Mouse (Mus musculus) megakaryocyte, adult 5-6 weeks (primary cell): ENCODE measurements around the gene Cars2. TPM values are rescaled to one million over a fixed set of nuclear protein-coding genes. Genes with fewer than 3 reads are reported as not detected.
"Not testable (repeated sequence)": the region's sequence is repeated elsewhere in the genome, so short reads cannot be mapped to it uniquely, and the experiment has no call there.

Source experiments
- ATAC-seq: 2 replicates; pipeline ENCODE4 v1.8.0; 2016; ENCODE audit warnings: mild to moderate bottlenecking, inconsistent platforms; ENCODE audit not compliant: poor library complexity, severe bottlenecking
- total RNA-seq, 2 experiments: library from RNA; stranded (forward) in 1 of 2; stranded (reverse) in 1 of 2; fragments of 153-499, 151-499 nt in 1 of 2; fragments of 221-1000, 200-1000 nt in 1 of 2; gene quantifications; 2 replicates each; pipeline versions ENCODE4 v1.2.3 to v1.2.4; 2015 to 2017

The Cars2 gene
- total RNA-seq, 2 experiments from 2014 or later: 17.2 to 23.3 TPM

GRCm38 (mm10) chr8:11516292-11516691, 34.3 kb downstream of the Cars2 start:
- ATAC-seq: no peak

- ATAC-seq: no peak
These were observed 37.3 kb downstream of the Cars2 start for GRCm38 (mm10) chr8:11513247-11513646.

- ATAC-seq: no peak
These were observed 37.9 kb downstream of the Cars2 start for GRCm38 (mm10) chr8:11512711-11513110.

GRCm38 (mm10) chr8:11510971-11511370, 39.6 kb downstream of the Cars2 start:
- ATAC-seq: no peak

GRCm38 (mm10) chr8:11508880-11509279, 41.7 kb downstream of the Cars2 start:
- no peak for ATAC-seq

GRCm38 (mm10) chr8:11506802-11507201, 43.8 kb downstream of the Cars2 start:
- peak; percentile 92 for ATAC-seq

- no peak for ATAC-seq
These were observed 44.5 kb downstream of the Cars2 start for GRCm38 (mm10) chr8:11506074-11506473.

- ATAC-seq: peak; percentile 8; the same call in 1 of the 2 replicates
These were observed 46.9 kb downstream of the Cars2 start for GRCm38 (mm10) chr8:11503476-11504232.

GRCm38 (mm10) chr8:11498786-11499485, 51.6 kb downstream of the Cars2 start:
- ATAC-seq: no peak

GRCm38 (mm10) chr8:11498281-11498680, 52.3 kb downstream of the Cars2 start:
- ATAC-seq: no peak

- ATAC-seq: peak; percentile 100
These were observed 53.3 kb downstream of the Cars2 start, which contains the start of gene Naxd for GRCm38 (mm10) chr8:11497017-11497990. Gene Naxd, plus strand, starts transcription at chr8:11497506.

GRCm38 (mm10) chr8:11492340-11492739, 58.2 kb downstream of the Cars2 start:
- ATAC-seq: not testable (repeated sequence)

- no peak for ATAC-seq
These were observed 63.4 kb downstream of the Cars2 start for GRCm38 (mm10) chr8:11487229-11487628.

- ATAC-seq: peak; percentile 87
These were observed 64.4 kb downstream of the Cars2 start for GRCm38 (mm10) chr8:11486142-11486541.

- no peak for ATAC-seq
These were observed 68.0 kb downstream of the Cars2 start for GRCm38 (mm10) chr8:11482537-11482936.

GRCm38 (mm10) chr8:11481876-11482275, 68.7 kb downstream of the Cars2 start:
- no peak for ATAC-seq

GRCm38 (mm10) chr8:11479591-11479990, 71.0 kb downstream of the Cars2 start:
- no peak for ATAC-seq

GRCm38 (mm10) chr8:11478807-11479527, 71.6 kb downstream of the Cars2 start:
- ATAC-seq: no peak

- peak; percentile 77 for ATAC-seq
These were observed 72.5 kb downstream of the Cars2 start, which contains the start of gene Rab20 for GRCm38 (mm10) chr8:11477811-11478761. Gene Rab20, minus strand, starts transcription at chr8:11478710.
